Mouse (Mus musculus) heart, adult 8-10 months (tissue): ENCODE results near the gene Eps8. TPM values are rescaled to one million over a fixed set of nuclear protein-coding genes. Genes with fewer than 3 reads are reported as not detected.

Experiments
- DNase-seq: peaks from one replicate; pipeline ENCODE4 v3.0.0; 2022; ENCODE audit warnings: low spot score
- total RNA-seq, 4 experiments: library from RNA; stranded (reverse); gene quantifications; 2 replicates each; pipeline ENCODE4 v1.2.4; 2022

Gene Eps8
- 10 to 100 TPM in 3 of 4 experiments, 1 to 10 TPM in 1; 9.3 to 12.2 (median 10.8) TPM for total RNA-seq

DNA sequence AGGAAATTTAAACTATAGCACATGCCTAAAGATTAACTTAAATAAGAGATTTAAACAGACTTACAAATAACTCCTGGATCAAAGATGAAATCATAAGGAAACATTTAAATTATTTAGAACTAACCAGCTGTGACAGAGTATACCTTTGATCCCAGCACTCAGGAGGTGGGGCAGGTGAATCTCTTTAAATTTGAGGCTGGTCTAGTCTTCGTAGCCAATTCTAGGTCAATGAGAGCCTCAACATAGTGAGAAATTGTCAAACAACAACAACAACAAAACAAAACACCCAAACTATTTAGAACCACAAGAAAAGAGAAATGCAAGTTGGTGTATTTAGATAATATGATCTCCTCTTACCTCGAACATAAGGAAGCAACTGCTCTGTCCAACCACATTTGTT, at the start of gene Eps8:
TSS of gene Eps8 (minus strand) at position 101 of the 400 bp plus-strand sequence.
- DNase-seq = no peak

DNA sequence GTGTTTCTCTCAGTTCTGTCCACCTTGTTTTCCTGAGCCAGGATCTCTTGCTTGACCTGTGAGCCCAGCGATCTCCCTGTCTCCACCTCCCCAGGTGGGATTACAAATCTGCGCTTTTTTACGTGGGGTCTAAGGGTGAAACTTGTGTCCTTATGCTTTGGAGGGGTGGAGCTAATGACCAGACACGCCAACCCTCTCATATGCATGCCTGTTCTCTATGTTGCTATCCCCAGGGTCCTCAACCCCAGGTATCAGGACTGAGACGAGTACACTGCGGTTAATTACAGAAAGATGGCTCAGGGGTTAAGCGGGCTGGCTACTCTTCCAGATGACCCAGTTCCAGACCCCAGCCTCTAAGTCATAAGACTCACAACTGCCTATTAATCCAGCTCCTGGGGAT, 48.8 kb upstream of the Eps8 start:
- DNase-seq = no peak

DNA sequence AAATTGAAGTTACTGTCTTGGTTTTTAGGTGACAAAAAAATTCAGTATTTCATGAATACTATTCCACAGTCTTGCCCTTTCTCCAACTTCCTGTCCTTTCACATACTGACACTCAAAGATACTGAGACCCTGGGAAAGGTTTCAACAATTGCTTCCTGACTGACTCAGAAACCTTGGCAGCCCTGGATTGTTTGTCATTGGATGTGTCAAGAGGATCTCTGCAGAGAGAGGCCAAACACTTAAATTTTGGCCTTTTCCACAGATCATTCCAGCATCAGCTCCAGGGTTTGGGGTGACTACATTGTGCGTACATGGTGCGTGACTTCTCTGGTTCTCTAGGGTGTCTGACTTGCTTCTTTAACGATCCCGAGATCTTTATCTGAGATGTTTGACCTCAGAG, 48.2 kb upstream of the Eps8 start:
- peak; percentile 73 for DNase-seq

DNA sequence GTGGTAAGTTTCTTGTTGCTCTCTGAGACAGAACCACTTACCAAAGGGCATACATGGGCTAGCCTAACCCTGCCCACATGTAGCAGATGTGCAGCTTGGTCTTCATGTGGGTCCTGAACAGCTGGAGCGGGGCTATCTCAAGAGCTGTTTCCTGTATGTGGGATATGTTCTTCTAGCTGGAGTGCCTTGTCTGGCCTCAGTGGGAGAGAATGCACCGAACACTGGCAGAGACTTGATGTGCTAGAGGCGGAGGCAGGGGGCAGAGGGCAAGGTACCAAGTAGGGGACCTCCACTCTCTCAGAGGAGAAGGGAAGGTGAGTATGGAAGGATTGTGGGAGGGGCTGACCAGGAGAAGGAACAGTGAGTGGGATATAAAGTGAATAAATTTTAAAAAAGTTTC, 47.5 kb upstream of the Eps8 start:
- no peak for DNase-seq

DNA sequence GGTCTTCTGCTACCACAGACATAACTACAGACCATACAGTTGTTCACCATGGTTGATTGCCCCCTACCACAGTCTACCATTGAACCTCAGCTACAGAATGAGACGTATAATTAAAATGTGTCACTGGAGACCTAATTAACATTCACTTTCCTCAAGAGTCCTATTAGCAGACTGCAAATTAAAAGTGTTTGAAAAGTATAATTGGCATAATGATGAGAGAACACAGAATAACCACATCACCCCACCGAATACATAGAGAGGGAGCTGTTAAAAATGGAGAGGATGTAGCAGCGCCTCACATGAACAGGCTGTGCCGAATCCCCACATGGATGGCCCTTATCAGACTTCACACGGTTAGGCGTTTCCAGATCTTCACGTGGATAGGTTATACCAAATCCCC, 44.8 kb upstream of the Eps8 start:
- no peak for DNase-seq

DNA sequence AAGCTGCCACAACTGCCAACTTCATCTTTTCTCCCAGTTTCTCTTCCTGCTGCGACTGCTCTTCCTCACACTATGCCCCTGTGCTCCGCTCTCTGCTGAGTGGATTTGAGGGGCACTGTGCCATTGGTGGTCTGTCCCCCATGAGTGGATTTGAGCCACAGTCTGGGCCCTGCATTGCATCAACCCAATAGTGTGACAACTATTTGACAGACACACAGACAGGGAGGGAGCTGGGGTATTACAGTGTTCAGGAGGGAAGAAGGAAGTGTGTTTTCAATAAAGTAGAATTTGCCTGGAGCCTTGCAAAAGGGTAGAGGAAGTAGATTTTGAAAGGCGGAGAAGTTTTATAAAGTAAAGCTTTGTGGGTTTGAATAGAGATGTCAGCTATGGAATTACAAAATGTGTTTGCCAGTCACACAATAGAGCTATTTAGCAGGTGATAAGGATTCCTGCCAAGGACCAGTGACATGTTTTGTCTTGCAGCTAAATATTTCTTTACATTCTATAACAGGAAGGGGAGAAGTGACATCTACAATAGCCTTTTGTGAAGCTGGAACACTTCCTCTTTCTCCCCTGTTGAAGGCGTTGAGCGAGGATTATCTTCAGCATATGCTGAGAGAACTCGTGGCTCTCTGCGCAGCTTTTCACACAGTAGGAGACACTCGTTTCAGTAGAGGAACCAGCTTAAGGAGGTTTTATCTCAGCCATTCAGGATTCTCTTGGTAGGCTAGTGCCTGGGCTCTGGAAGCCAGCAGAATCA, 41.9 kb upstream of the Eps8 start:
- DNase-seq = peak; percentile 21

DNA sequence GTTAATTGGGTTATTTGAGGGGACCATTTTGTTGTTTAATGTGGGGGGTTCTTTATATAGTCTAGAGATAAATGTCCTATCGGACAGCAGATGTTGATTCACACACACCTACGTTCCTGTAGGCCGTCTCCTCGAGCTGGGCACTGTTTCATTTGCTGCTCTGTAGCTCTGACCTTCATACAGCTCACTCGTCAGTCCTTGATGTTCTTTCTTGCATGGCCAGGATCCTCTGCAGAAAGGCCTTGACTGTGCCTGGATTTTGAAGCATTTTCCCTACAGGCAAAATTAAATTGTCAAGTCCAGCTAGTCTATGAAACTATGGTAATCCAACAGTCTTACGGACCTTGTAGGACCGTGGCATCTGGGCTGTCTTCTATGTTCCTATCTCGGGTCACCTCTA, 40.4 kb upstream of the Eps8 start:
- DNase-seq = no peak

DNA sequence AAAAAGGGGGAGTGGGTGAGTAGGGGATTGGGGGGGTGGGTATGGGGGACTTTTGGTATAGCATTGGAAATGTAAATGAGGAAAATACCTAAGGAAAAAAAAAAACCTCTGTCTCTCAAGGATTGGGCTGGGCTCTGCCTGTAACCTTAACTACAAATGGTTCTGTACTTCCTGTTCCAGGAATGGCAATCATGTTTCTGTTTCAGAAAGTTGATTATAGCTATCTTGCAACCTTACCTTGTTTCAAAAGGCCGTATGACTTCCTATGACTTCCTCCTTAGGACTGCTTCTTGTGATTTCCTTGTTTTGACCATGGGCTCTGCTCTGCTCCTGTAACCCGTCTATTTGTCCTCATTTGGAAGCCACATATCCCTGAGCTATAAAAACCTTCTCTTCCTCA, 39.6 kb upstream of the Eps8 start:
- DNase-seq = no peak

DNA sequence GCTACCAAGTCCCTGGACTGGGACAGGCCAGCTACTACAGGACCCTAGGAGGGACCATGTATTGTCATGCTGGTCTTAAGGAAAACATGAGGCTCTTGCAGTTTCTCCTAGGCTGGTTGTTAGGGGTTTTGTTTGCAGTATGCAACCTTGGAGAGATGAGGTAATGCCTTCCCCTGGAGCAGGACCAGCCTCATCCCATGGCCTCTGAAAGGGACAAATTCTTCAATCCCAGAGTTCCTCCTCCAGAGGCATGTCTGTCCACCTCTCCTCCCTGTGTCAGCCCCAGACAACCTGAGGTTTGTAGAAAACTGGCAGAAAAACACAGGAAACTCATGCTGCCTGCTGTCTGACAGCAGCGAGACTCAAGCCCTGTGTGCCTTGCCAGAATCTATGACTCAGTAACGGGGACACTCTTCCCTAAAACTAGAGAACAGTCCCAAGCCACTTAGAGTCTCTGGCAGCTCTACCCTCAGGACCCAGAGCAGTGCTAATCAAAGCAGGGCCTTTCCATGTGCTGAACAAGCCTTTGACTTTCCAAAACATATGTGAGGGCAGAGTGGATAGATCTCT, 36.0 kb upstream of the Eps8 start:
- peak; percentile 62 for DNase-seq

DNA sequence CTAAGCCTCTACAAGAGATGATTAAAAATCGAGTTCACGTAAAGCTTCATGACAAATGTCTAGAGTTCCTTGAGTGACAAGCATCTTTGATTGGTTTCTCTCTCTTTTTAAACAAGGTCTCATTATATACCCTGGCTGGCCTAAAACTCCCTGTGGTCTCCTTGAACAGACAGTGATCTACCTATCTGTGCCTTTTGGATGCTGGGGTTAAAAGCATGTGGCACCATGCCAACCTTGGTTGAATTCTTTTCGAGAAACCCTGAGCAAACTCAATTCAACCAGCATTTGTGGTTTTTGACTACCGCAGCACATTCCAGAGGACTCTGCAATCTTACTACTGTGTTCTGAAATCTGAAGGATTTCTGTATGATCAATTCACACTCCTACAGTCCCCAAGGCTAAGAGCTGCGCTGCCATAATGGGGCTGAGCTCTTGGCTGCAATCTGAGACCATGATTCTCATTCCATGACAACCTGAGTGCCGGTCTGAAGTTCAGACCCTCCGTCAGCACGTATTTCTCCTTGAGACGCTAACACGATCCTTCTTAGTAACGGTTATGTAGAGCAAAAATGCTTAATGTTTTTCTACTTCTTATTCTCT, 33.9 kb upstream of the Eps8 start:
- no peak for DNase-seq

DNA sequence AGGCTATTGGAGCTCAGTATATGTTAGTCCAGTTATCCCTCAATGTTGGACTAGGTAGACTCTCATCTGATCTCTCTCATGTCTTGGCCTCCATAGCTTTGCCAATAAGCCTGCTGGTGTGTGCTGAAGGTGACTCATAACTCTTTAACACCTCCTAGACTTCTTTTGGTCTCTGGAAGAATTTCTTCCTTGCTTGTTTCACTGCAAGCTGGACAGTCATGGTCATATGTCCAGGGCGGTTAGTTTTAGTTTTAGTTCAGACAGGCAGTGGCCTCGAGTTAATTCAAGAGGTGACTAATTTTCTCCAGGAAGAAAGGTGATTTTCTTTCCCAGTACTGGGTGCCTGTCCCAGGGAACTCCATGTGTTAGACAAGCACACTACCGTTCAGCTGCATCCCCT, 33.4 kb upstream of the Eps8 start:
- DNase-seq = no peak

DNA sequence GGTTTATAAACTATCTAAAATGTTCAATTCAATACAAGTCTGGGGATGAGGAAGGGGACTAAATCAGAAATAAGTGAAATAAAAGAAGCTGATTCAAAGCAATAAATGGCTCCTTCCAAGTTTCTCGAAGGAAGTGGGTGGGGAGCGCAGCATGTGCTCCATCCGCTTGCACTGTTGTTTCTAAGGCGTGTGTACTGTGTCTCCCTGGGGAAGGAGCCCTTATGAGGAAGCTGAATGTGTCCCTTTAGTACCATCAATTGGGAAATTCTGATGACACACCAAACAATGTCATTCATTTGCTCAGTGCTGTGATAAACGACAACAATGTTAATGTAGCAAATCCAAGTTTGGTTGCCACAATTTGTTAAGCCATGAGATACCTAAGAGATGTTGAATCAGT, 33.0 kb upstream of the Eps8 start:
- no peak for DNase-seq

DNA sequence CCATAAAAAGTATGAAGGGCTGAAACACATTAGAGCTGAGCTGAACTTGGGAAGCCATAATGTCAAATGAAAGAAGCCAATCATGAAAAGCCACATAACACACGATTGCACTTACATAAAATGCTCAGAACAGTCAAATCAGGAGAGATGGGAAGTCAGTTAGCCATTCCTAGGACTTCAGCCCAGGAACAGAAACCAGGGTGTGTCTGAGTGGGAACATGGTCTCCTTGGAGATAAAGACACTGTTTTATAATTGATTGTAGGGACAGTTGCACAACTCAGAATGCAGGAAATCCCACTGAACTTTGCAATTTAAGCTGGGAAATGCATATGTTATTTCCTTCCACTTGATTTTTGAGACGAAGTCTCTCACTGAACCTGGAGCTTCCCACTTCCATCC, 28.0 kb upstream of the Eps8 start:
- DNase-seq = no peak

DNA sequence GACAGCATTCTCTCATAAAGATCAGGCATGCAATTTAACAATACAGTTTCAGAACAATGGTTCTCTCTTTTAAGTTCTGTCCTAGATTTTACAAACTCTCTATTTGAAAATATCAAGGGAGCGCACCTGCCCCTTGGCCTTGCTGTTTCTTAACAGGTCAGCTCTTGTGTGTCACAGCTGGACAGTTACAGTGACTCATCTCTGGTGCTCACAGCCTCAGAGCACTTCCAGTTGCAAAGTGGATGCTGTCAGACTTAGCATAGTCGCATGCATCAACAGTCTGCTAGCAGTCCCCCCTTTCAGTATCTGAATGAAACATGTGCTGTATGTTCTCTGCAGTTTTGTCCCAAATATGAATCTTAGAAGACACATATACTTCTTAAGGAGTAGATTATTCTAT, 26.3 kb upstream of the Eps8 start:
- DNase-seq = no peak

DNA sequence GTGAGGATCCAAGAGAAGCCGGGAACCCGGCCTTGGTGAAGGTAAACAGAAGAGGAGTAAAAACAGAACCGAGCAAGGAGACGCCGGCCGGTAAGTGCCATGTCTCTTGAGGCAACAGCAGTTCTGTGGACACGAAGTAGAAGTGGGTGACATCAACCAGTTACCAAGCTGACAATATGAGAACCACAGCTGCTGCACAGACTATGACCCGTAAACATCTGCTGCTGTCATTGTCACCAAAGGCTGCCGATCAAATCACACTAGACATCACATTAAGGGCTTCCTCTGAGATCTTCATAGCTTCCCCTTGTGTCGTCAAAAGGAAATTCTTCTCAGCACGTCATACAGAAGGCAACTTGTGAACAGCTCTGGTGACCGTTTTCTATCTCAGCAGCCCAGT, 21.9 kb upstream of the Eps8 start:
- DNase-seq = peak; percentile 33

DNA sequence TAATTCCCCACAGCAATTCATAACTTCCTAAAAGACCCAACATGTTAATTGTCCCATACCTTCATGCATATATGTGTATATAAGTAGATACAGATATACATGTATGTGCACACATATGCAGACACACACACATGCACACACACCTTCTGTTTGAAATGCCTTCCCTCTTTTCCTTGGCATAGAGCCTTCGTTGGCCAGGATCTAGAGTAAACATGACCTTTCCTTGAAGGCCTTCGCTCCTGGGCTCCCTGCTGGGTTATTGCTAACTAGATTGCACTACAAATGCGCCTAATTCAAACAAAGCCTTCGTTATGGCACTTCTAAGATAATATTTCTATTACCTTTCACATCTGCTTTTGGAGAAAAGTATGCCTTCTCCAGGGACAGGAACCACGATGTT, 20.9 kb upstream of the Eps8 start:
- DNase-seq = no peak

DNA sequence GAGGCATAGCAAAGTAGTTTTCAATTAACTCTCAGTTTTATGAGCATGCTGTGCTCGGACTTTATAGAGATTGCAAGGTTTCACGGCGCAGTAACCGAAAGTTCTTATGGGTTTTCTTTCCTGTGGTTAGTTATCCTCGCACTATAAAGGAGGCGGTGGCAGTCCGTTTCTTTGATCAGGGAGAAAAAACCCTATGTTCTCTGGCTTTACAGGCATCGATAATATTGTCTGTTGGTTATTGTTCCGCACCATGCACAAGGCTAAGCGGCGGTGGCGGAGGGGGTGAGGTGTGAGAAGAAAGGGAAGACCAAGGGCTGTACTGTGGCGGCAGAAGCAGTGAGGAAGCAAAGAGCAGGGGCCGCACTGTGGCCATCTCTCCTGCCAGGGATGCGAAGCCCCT, 18.6 kb upstream of the Eps8 start:
- no peak for DNase-seq

DNA sequence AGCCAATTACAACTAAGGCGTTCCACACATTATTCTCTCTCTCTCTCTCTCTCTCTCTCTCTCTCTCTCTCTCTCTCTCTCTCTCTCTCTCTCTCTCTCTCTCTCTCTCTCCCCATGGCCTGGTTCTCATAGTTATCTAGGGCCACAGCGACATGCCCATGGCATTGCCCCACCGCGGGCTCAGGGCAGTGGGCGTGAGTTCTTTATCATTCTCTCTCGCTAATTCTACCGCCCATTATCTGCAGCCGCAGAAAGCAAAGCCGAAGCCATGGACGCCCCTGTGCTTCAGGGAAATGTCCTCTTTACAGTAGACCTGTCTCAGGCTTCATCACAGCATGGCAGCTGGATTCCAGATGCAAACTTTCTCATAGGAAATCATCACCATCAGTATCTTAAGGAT, 16.9 kb upstream of the Eps8 start:
- no peak for DNase-seq

DNA sequence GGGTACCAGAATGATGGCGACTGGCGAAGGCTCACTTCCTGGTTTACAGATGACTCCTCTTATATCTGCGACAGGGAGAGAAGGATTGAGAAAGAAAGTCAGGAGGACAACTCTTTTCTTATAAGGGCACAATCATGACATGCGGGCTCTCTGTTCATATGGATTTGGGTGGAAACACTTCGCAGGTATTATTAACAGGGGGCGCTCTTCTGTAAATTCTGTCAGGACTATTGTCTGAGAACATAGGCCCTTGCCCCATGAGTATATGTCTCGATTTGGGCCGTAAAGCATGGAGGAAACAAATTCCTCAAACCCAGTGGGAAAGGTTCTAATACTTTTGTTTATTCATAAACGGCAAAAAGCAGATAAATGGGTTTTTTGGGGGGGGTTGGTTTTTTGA, 16.1 kb upstream of the Eps8 start:
- DNase-seq = no peak

DNA sequence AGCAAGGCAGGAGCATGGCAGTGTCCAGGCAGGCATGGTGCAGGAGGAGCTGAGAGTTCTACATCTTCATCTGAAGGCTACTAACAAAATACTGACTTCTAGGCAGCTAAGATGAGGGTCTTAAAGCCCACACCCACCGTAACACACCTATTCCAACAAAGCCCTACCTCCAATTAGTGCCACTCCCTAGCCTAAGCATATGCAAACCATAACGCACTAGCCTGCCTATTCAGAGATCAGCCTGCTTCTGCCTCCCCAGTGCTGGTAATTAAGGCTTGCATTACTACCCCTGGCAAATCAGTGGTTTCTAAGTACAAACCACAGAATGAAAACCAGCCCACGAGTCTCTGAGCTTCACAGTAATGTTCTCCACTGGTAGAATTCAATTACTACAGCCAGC, 15.2 kb upstream of the Eps8 start:
- DNase-seq = no peak

DNA sequence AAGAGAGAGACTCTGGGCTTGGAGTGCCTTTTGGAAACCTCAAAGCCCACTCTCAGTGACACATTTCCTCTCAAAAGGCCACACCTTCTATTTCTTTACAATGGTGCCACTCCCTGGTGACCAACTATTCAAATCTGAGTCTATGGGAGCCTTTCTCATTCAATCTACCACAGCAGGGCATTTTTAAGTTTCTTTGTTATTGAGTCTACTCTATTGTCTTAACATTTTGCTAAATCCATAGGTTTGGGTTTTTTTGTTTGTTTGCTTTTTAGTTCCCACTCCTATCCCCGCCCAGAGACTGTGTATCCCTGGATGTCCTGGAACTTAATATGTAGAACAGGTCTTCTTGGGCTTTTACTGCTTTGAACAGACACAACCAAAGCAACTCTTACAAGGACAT, 14.8 kb upstream of the Eps8 start:
- DNase-seq = no peak

DNA sequence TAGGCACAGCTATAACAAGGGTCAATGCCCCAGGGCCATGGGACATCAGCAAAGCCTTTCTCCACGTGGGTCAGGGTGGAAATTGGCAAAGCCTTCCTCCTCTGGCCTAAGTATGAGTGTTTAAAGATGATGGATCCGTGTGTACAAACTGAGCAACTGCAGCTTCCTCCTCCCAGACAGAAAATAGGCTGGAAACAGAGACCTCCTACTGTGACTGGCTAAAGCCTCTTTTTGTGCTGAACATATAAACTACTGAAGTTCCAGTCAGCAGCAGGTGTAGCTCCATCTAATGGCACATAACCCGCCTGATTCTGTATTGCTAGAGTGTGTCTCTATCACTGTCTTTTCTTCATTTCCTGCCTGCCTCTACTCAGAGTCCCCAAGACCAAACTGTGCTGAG, 13.7 kb upstream of the Eps8 start:
- DNase-seq = no peak

DNA sequence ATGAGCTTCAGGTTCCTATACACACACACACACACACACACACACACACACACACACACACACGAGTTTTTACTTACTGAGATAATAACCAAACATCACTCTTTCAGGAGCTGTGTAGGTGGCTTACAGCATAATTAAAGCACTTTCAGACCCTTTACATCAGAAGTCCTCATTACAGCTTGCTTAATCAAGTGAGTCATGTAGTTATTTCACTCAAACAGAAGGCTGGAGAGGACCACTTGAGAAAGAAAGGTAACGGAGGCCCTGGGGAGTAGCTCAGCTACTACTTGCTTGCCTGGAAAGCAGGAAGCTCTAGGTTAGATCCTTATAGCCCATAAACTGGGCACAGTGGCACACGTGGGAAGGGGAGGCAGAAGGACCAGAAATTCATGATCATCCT, 13.0 kb upstream of the Eps8 start:
- DNase-seq = no peak
